Mouse (Mus musculus): ENCODE measurements at regions not wholly inside any gene's neighbourhood (a gene's known extent, or its start where the extent isn't known, plus 50 kb on each side); places are given as distances from the start of the nearest gene placed in this dataset.
A peak's percentile ranks its signal among the peaks of the same experiment; 100 is the strongest.

DNA sequence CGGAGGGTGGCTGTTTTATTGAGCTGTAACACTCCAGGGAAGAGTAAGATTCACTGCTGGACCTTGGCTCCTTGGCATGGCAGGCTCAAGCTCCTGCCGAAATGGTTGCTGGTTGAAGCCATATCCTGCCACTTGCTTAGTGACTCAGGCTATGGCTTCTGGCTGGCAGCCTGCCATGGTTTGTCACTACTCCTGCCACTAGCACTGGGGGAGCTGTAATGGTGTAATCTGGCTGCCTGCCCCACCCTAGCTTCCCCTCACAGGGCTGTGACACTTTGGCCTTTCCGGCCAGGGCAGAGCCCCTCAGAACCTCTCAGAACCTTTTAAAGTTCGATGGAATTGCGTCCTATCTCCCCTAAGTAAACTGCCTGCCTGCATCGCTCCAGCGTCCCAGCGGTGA, 424.9 kb downstream of the Prim2 start:
- Histone ChIP-seq H3K4me1 (ENCODE audit: insufficient read depth, low read length) (no peaks in the 10 kb centered on the region), H3K9ac (replicated peaks; ENCODE audit: low read length, poor library complexity, severe bottlenecking) (no peak overlapping the region), H3K9me3 (ENCODE audit: low read length) (no peaks in the 10 kb centered on the region), H3K27me3 (ENCODE audit: insufficient read depth, low read length) (no peaks in the 10 kb centered on the region), H3K4me3 (ENCODE audit: low read depth, low read length) (no peak overlapping the region), H3K4me2 (ENCODE audit: low read depth, low read length, poor library complexity, severe bottlenecking) (no peak overlapping the region), H3K27ac (ENCODE audit: low read depth, low read length) (no peak overlapping the region), H3K36me3 (ENCODE audit: insufficient read depth, low read length) (no peaks in the 10 kb centered on the region)
- no peak for ATAC-seq (ENCODE audit: low FRiP score)
- WGBS: 90% methylated on average over 8 of the region's 8 CpGs
- no peak for DNase-seq (ENCODE audit: low spot score)
- no peak for TF ChIP-seq CTCF (IDR thresholded peaks at IDR 0.05)

GRCm38 (mm10) chr1:33222997-33223396, 446.6 kb downstream of the Prim2 start:
- Histone ChIP-seq H3K27me3 (ENCODE audit: insufficient read depth, low read length) (no peaks in the 10 kb centered on the region), H3K4me3 (ENCODE audit: low read depth, low read length) (no peak overlapping the region), H3K27ac (ENCODE audit: low read depth, low read length) (no peak overlapping the region), H3K4me1 (ENCODE audit: insufficient read depth, low read length) (no peaks in the 10 kb centered on the region), H3K9me3 (ENCODE audit: low read length) (no peaks in the 10 kb centered on the region), H3K36me3 (ENCODE audit: insufficient read depth, low read length) (no peaks in the 10 kb centered on the region), H3K9ac (replicated peaks; ENCODE audit: low read length, poor library complexity, severe bottlenecking) (no peak overlapping the region), H3K4me2 (ENCODE audit: low read depth, low read length, poor library complexity, severe bottlenecking) (no peak overlapping the region)
- no peak for TF ChIP-seq CTCF (IDR thresholded peaks at IDR 0.05)
- DNase-seq (ENCODE audit: low spot score) (no peak), ATAC-seq (ENCODE audit: low FRiP score) (no peak)
- WGBS: 59% methylated on average over 6 of the region's 6 CpGs

GRCm38 (mm10) chr1:33214815-33215214, 454.8 kb downstream of the Prim2 start:
- H3K36me3 ChIP-seq (ENCODE audit: insufficient read depth, low read length): no peaks in the 10 kb centered on the region
- 28% methylated on average over 5 of the region's 5 CpGs for WGBS
- no peak for TF ChIP-seq CTCF (IDR thresholded peaks at IDR 0.05)
- no peaks in the 10 kb centered on the region for H3K9me3 ChIP-seq (ENCODE audit: low read length)
- DNase-seq (ENCODE audit: low spot score) (peak; percentile 80), ATAC-seq (ENCODE audit: low FRiP score) (peak; percentile 79)
- H3K4me1 ChIP-seq (ENCODE audit: insufficient read depth, low read length): no peaks in the 10 kb centered on the region
- H3K4me2 ChIP-seq (ENCODE audit: low read depth, low read length, poor library complexity, severe bottlenecking): no peak overlapping the region
- no peak overlapping the region for H3K4me3 ChIP-seq (ENCODE audit: low read depth, low read length)
- H3K27me3 ChIP-seq (ENCODE audit: insufficient read depth, low read length): no peaks in the 10 kb centered on the region
- H3K9ac ChIP-seq (replicated peaks; ENCODE audit: low read length, poor library complexity, severe bottlenecking): no peak overlapping the region
- peak overlapping the region; percentile 55 for H3K27ac ChIP-seq (ENCODE audit: low read depth, low read length)

DNA sequence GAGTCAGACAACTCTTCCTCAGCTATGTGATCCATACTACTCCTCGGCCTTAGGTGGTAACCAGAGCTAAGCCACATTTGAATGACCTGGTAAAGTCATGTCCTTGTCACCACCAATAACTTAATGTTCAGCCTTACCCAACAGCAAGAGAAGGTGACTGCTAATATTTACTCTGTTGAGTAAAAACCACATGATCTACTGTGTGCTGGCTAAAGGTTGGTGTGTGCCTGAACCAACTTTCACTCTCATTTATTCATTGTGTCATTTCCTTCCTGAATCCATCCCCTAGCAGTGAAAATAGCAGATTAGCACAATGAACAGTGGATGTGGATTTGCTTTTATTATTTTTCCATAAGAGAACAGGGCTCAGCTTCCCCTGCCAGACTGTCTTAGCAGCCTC, 455.2 kb downstream of the Prim2 start:
- Histone ChIP-seq H3K36me3 (ENCODE audit: insufficient read depth, low read length) (no peaks in the 10 kb centered on the region), H3K9ac (replicated peaks; ENCODE audit: low read length, poor library complexity, severe bottlenecking) (no peak overlapping the region), H3K4me2 (ENCODE audit: low read depth, low read length, poor library complexity, severe bottlenecking) (no peak overlapping the region), H3K27me3 (ENCODE audit: insufficient read depth, low read length) (no peaks in the 10 kb centered on the region), H3K4me1 (ENCODE audit: insufficient read depth, low read length) (no peaks in the 10 kb centered on the region), H3K27ac (ENCODE audit: low read depth, low read length) (peak overlapping the region; percentile 55), H3K4me3 (ENCODE audit: low read depth, low read length) (no peak overlapping the region), H3K9me3 (ENCODE audit: low read length) (no peaks in the 10 kb centered on the region)
- ATAC-seq (ENCODE audit: low FRiP score) (peak; percentile 45), DNase-seq (ENCODE audit: low spot score) (no peak)
- 74% methylated on average over 1 of the region's 1 CpGs for WGBS
- TF ChIP-seq CTCF (IDR thresholded peaks at IDR 0.05): no peak

DNA sequence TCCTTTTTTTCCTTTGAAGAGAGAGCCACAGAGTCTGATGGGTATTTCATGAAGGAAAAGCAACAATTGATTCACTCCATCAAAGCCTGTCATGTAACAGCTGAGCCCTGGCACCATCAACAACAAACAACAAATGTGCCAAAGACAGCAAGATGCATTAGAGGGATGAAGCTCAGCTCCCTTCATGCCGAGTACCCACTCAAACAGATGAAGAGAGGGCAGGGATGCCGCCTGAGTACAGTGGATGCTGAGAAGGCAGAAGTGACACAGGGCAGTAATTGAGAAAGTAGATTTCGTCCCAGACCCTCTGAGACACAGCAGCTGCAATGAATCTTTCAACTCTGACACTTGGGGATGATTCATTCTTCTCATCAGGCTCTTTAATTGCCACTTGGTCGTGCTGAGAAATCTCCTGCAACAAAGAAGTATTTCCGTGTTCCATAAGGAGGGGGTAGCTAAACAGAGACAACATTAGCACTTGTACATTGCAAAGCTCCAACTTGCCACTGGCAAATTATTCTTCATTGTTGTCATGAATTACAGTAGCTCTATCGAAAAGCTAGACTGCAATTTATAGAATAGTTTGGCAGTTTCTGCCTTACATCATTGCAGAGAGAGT, 467.9 kb downstream of the Prim2 start:
- Histone ChIP-seq H3K27me3 (ENCODE audit: insufficient read depth, low read length) (no peaks in the 10 kb centered on the region), H3K4me2 (ENCODE audit: low read depth, low read length, poor library complexity, severe bottlenecking) (no peak overlapping the region), H3K9ac (replicated peaks; ENCODE audit: low read length, poor library complexity, severe bottlenecking) (no peak overlapping the region), H3K27ac (ENCODE audit: low read depth, low read length) (no peak overlapping the region), H3K4me3 (ENCODE audit: low read depth, low read length) (no peak overlapping the region), H3K9me3 (ENCODE audit: low read length) (no peaks in the 10 kb centered on the region; the same call in 1 of the 2 replicates), H3K4me1 (ENCODE audit: insufficient read depth, low read length) (no peaks in the 10 kb centered on the region), H3K36me3 (ENCODE audit: insufficient read depth, low read length) (no peaks in the 10 kb centered on the region)
- ATAC-seq (ENCODE audit: low FRiP score) (peak; percentile 23; the same call in 1 of the 2 replicates), DNase-seq (ENCODE audit: low spot score) (peak; percentile 58)
- WGBS: 58% methylated on average over 6 of the region's 6 CpGs
- TF ChIP-seq CTCF (IDR thresholded peaks at IDR 0.05): no peak

DNA sequence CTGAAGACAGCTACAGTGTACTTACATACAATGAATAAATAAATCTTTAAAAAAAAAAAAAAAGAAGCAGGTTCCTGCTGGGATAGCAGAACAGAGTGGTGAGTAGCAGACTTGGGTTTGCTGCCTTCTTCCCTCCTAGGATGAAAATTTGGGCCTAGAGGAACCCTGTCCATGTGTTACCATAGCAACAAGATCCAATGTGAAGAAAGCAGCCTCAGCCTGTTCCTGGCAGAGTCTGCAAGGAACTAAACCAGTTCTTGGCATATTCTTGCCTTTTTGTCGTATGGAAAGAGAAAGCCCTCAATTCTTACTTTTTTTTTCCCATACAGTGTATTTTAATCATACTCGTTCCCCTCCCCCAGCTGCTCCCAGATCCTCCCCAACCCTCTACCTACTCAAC, 474.5 kb downstream of the Prim2 start:
- 48% methylated on average over 2 of the region's 2 CpGs for WGBS
- DNase-seq (ENCODE audit: low spot score) (peak; percentile 80), ATAC-seq (ENCODE audit: low FRiP score) (peak; percentile 81)
- Histone ChIP-seq H3K4me2 (ENCODE audit: low read depth, low read length, poor library complexity, severe bottlenecking) (no peak overlapping the region), H3K4me3 (ENCODE audit: low read depth, low read length) (no peak overlapping the region), H3K27ac (ENCODE audit: low read depth, low read length) (no peak overlapping the region; the same call in 1 of the 2 replicates), H3K9me3 (ENCODE audit: low read length) (no peaks in the 10 kb centered on the region), H3K27me3 (ENCODE audit: insufficient read depth, low read length) (no peaks in the 10 kb centered on the region), H3K36me3 (ENCODE audit: insufficient read depth, low read length) (no peaks in the 10 kb centered on the region), H3K4me1 (ENCODE audit: insufficient read depth, low read length) (no peaks in the 10 kb centered on the region), H3K9ac (replicated peaks; ENCODE audit: low read length, poor library complexity, severe bottlenecking) (no peak overlapping the region)
- no peak for TF ChIP-seq CTCF (IDR thresholded peaks at IDR 0.05)

All from midbrain, postnatal 0 days (tissue).